Mouse (Mus musculus): ENCODE results near the gene Scn3b.

GRCm38 (mm10) chr9:40241951-40242888, 26.8 kb upstream of the Scn3b start:
- TF ChIP-seq CTCF (IDR thresholded peaks at IDR 0.05; ENCODE audit: insufficient read depth, low read length) = no peak
- no peak for TF ChIP-seq POLR2A (IDR thresholded peaks at IDR 0.05; ENCODE audit: borderline replicate concordance, extremely low read depth, low read depth, low read length)

Measured in lung, adult 2 months (tissue).